Mouse (Mus musculus) ES-E14 (cell line): ENCODE measurements around the gene Nr4a1. TPM values are rescaled to one million over a fixed set of nuclear protein-coding genes. Genes with fewer than 3 reads are reported as not detected.

Experiments used
- DNase-seq: peaks from one replicate; pipeline ENCODE4 v3.0.0-alpha.2; 2013; ENCODE audit warnings: low read depth, low spot score
- H3K27ac ChIP-seq: 2 replicates; pipeline ENCODE4 v1.5.1; 2012; ENCODE audit warnings: low read depth, mild to moderate bottlenecking, low read length, moderate library complexity, mixed read lengths; ENCODE audit not compliant: poor library complexity, insufficient read depth, severe bottlenecking
- H3K36me3 ChIP-seq: 2 replicates; pipeline ENCODE4 v1.6.1; 2012; ENCODE audit warnings: mild to moderate bottlenecking, low read length, moderate library complexity, mixed read lengths; ENCODE audit not compliant: control insufficient read depth, poor library complexity, insufficient read depth, severe bottlenecking
- H3K4me1 ChIP-seq, 2 experiments: fragments of 150-350 bp in 1 of 2; sonication (generic) in 1 of 2; 2 replicates each; pipeline ENCODE4 v1.6.1; 2012; ENCODE audit warnings: low read length in 2 of 2, mild to moderate bottlenecking in 1 of 2, mixed read lengths in 1 of 2; ENCODE audit not compliant: control insufficient read depth in 2 of 2, insufficient read depth in 2 of 2, poor library complexity in 1 of 2
- H3K4me3 ChIP-seq, 2 experiments: fragments of 150-350 bp in 1 of 2; sonication (generic) in 1 of 2; 2 replicates each; pipeline ENCODE4 v1.5.1; 2012; ENCODE audit warnings: low read length in 2 of 2, low read depth in 1 of 2, mild to moderate bottlenecking in 1 of 2, mixed read lengths in 1 of 2; ENCODE audit not compliant: insufficient read depth in 1 of 2, poor library complexity in 1 of 2, severe bottlenecking in 1 of 2
- H3K9ac ChIP-seq: 2 replicates; pipeline ENCODE4 v1.6.1; 2012; ENCODE audit warnings: low read depth, mild to moderate bottlenecking, low read length, mixed read lengths; ENCODE audit not compliant: poor library complexity, insufficient read depth, severe bottlenecking
- H3K9me3 ChIP-seq: fragments of 150-350 bp; sonication (generic); 2 replicates; pipeline ENCODE4 v1.6.1; 2012; ENCODE audit warnings: low read depth, mild to moderate bottlenecking, low read length; ENCODE audit not compliant: control insufficient read depth, insufficient read depth
- CHD2 ChIP-seq: IDR thresholded peaks from 2 replicates; pipeline ENCODE4 v1.6.1; 2014; ENCODE audit warnings: mild to moderate bottlenecking, low read depth, low read length, inconsistent platforms
- HCFC1 ChIP-seq: IDR thresholded peaks from 2 replicates; pipeline ENCODE4 v1.6.1; 2012; ENCODE audit warnings: low read length, inconsistent platforms, borderline replicate concordance; ENCODE audit not compliant: insufficient read depth
- MAFK ChIP-seq: IDR thresholded peaks from 2 replicates; pipeline ENCODE4 v1.6.1; 2014; ENCODE audit warnings: mild to moderate bottlenecking, low read depth, low read length, inconsistent platforms; ENCODE audit not compliant: insufficient read depth
- ZC3H11A ChIP-seq: IDR thresholded peaks from 2 replicates; pipeline ENCODE4 v1.6.1; 2012; ENCODE audit warnings: low read depth, mild to moderate bottlenecking, inconsistent platforms, low read length, borderline replicate concordance
- ZNF384 ChIP-seq: IDR thresholded peaks from 2 replicates; pipeline ENCODE4 v1.6.1; 2012; ENCODE audit warnings: low read depth, low read length, inconsistent platforms
- in situ Hi-C, 2 experiments: fragments of 600-800 bp; cut with MboI; formaldehyde crosslinking; loops; one replicate each; pipeline ENCODE4 v1.15.1; 2025; ENCODE audit warnings: low sequenced_read_pairs in 2 of 2, inconsistent platforms in 1 of 2; ENCODE audit not compliant: unreplicated experiment in 2 of 2
- total RNA-seq: library from RNA; depleted of rRNA; stranded (reverse); fragments of 300-350 nt; gene quantifications from 2 replicates; pipeline ENCODE4 v1.2.3, GENCODE M21; 2012

The Nr4a1 gene
- total RNA-seq, 1 experiment = 12.1 TPM

- H3K27ac ChIP-seq = peak overlapping the region; percentile 26; the same call in 1 of the 2 replicates
These were observed 22.4 kb upstream of the Nr4a1 start for GRCm38 (mm10) chr15:101231648-101232180.

GRCm38 (mm10) chr15:101232607-101233006 lies 21.5 kb upstream of the Nr4a1 start:
- H3K4me3 ChIP-seq = no peak overlapping the region
- in situ Hi-C loops = no loop called here
- peak overlapping the region; percentile 79; the same call in 1 of the 2 replicates for H3K27ac ChIP-seq
- peaks cover 18% of the 10 kb centered on the region for H3K36me3 ChIP-seq
- peaks cover 9 to 42% of the 10 kb centered on the region in 2 experiments for H3K4me1 ChIP-seq
- TF ChIP-seq ZC3H11A (no peak), CHD2 (no peak), ZNF384 (no peak), MAFK (no peak), HCFC1 (no peak)
- no peak overlapping the region; the same call in 1 of the 2 replicates for H3K9ac ChIP-seq
- no peak for DNase-seq
- H3K9me3 ChIP-seq = no peaks in the 10 kb centered on the region

More at GRCm38 (mm10) chr15:101231648-101232180, 22.4 kb upstream of the Nr4a1 start:
- in situ Hi-C loops = no loop called here
- peaks cover 18% of the 10 kb centered on the region for H3K36me3 ChIP-seq
- TF ChIP-seq CHD2 (no peak), HCFC1 (no peak), ZNF384 (no peak), MAFK (no peak), ZC3H11A (no peak)
- H3K4me3 ChIP-seq = peak overlapping the region; percentile 62 to 73
- no peaks in the 10 kb centered on the region for H3K9me3 ChIP-seq
- no peak for DNase-seq
- H3K9ac ChIP-seq = peak overlapping the region; percentile 75
- H3K4me1 ChIP-seq = peaks cover 12 to 43% of the 10 kb centered on the region in 2 experiments

- Histone ChIP-seq H3K9ac (peak overlapping the region; percentile 3; the same call in 1 of the 2 replicates), H3K4me3 (no peak overlapping the region), H3K4me1 (peaks cover 9 to 37% of the 10 kb centered on the region in 2 experiments), H3K27ac (peak overlapping the region; percentile 79), H3K9me3 (no peaks in the 10 kb centered on the region), H3K36me3 (peaks cover 18% of the 10 kb centered on the region)
- no peak for DNase-seq
- in situ Hi-C loops = no loop called here
- TF ChIP-seq CHD2 (no peak), ZC3H11A (no peak), MAFK (no peak), HCFC1 (no peak), ZNF384 (no peak)
These were observed 20.9 kb upstream of the Nr4a1 start for GRCm38 (mm10) chr15:101233183-101233582.

- in situ Hi-C loops = no loop called here
- Histone ChIP-seq H3K9me3 (no peaks in the 10 kb centered on the region), H3K27ac (peak overlapping the region; percentile 79), H3K36me3 (peaks cover 18% of the 10 kb centered on the region), H3K4me3 (no peak overlapping the region), H3K9ac (peak overlapping the region; percentile 3; the same call in 1 of the 2 replicates), H3K4me1 (peaks cover 5 to 38% of the 10 kb centered on the region in 2 experiments)
- DNase-seq = peak; percentile 63
- TF ChIP-seq MAFK (no peak), HCFC1 (no peak), CHD2 (0 out of 2 replicates have a peak, but pooled peaks have one; percentile 20), ZNF384 (peak; percentile 95), ZC3H11A (no peak)
These were observed 20.3 kb upstream of the Nr4a1 start for GRCm38 (mm10) chr15:101233641-101234275.
